In genomic region chr9:124128379-124128778, GRCm38 (mm10) we compare ENCODE assay signal across 8 mouse cellular contexts. TPM values are rescaled to one million over a fixed set of nuclear protein-coding genes. Genes with fewer than 3 reads are reported as not detected.
DNase-seq lines count a peak whose midpoint lies in the region; ATAC-seq and TF ChIP-seq lines count a peak whose summit lies in the region.

No protein-coding gene starts in this region.

- DNase-seq in gastrocnemius, adult 2 months = no peak
- no peak for DNase-seq in gastrocnemius, postnatal 14 days
- peak; percentile 44 for DNase-seq in adrenal gland, postnatal 14 days
- peak; percentile 6 to 82 for DNase-seq in frontal cortex, adult 2 months (ENCODE audit: extremely low spot score in 1 of 2, low spot score in 1 of 2)
- DNase-seq in layer of hippocampus, adult 9-11 months = peak; percentile 52
- peak; percentile 75 for DNase-seq in lung, postnatal 25 days (ENCODE audit: low spot score)
- peak; percentile 21 for DNase-seq in stomach, postnatal 0 days (ENCODE audit: low spot score)

- no peak overlapping the region for H3K4me2 ChIP-seq in stomach, postnatal 0 days (replicated peaks; ENCODE audit: low read depth)

- no peaks in the 10 kb centered on the region for H3K36me3 ChIP-seq in C2C12 (ENCODE audit: control insufficient read depth, insufficient read depth)
- H3K36me3 ChIP-seq in stomach, postnatal 0 days (ENCODE audit: control insufficient read depth, insufficient read depth, low read length) = no peaks in the 10 kb centered on the region

- TF ChIP-seq EP300 in stomach, postnatal 0 days (optimal IDR thresholded peaks at IDR 0.05) = no peak

- no peak overlapping the region for H3K4me3 ChIP-seq in gastrocnemius, adult 2 months
- H3K4me3 ChIP-seq in C2C12 (ENCODE audit: insufficient read depth, poor library complexity, severe bottlenecking) = no peak overlapping the region
- no peak overlapping the region for H3K4me3 ChIP-seq in stomach, postnatal 0 days (ENCODE audit: low read depth, low read length)

- ATAC-seq in stomach, postnatal 0 days (ENCODE audit: low FRiP score, low TSS enrichment) = no peak

- WGBS in stomach, postnatal 0 days = 0% methylated on average over 1 of the region's 1 CpGs

- intact Hi-C loops in gastrocnemius, adult 2 months (cut with DNase I) = no loop called here
- intact Hi-C loops in gastrocnemius, postnatal 14 days (cut with DNase I; ENCODE audit: low total_unique reads) = no loop called here

- H3K79me2 ChIP-seq in C2C12 (ENCODE audit: control insufficient read depth, insufficient read depth) = no peaks in the 10 kb centered on the region

- no peak overlapping the region for H3K9ac ChIP-seq in stomach, postnatal 0 days (ENCODE audit: low read length)

- H3K27ac ChIP-seq in gastrocnemius, adult 2 months = no peak overlapping the region
- no peak overlapping the region for H3K27ac ChIP-seq in stomach, postnatal 0 days (replicated peaks)

- no peak overlapping the region for H3ac ChIP-seq in C2C12 (ENCODE audit: control insufficient read depth, insufficient read length, low read depth)

- peak; percentile 67 for TF ChIP-seq CTCF in gastrocnemius, adult 2 months (IDR thresholded peaks at IDR 0.05)
- TF ChIP-seq CTCF in C2C12 (IDR thresholded peaks at IDR 0.05; ENCODE audit: control insufficient read depth, insufficient read depth, insufficient read length) = peak; percentile 5
- peak; percentile 84 for TF ChIP-seq CTCF in stomach, postnatal 0 days (IDR thresholded peaks at IDR 0.05; ENCODE audit: low read depth)

- H3K79me3 ChIP-seq in C2C12 (ENCODE audit: low read depth) = no peaks in the 10 kb centered on the region

- no peaks in the 10 kb centered on the region for H3K27me3 ChIP-seq in C2C12 (ENCODE audit: control insufficient read depth, insufficient read depth, insufficient read length)
- no peaks in the 10 kb centered on the region for H3K27me3 ChIP-seq in stomach, postnatal 0 days (ENCODE audit: control insufficient read depth, insufficient read depth, low read length)

- H3K9me3 ChIP-seq in stomach, postnatal 0 days (ENCODE audit: control insufficient read depth, low read length) = no peaks in the 10 kb centered on the region

- no peaks in the 10 kb centered on the region for H3K4me1 ChIP-seq in stomach, postnatal 0 days (replicated peaks; ENCODE audit: control insufficient read depth, insufficient read depth)

TF ChIP-seq in C2C12, 6 proteins besides CTCF, POLR2A, EP300 and RAD21:
- no peak for TF ChIP-seq FOSL1 (IDR thresholded peaks at IDR 0.05; ENCODE audit: insufficient read depth, low read length, poor library complexity, severe bottlenecking)
- TF ChIP-seq MYOD1 (IDR thresholded peaks at IDR 0.05; ENCODE audit: control insufficient read depth, insufficient read length, low read depth) = no peak
- no peak for TF ChIP-seq MAX (IDR thresholded peaks at IDR 0.05)
- no peak for TF ChIP-seq CEBPB (IDR thresholded peaks at IDR 0.05; ENCODE audit: low read depth)
- TF ChIP-seq USF1 (IDR thresholded peaks at IDR 0.05; ENCODE audit: low read depth) = no peak
- TF ChIP-seq MYOG (IDR thresholded peaks at IDR 0.05; ENCODE audit: control insufficient read depth, extremely low read depth, insufficient read length) = no peak
TF ChIP-seq in C2C12: peak in this region for 0.

RNA-seq across cellular contexts. Expression of gene Ccr5, which starts 7.0 kb away (rescaled TPM):
- under 1 TPM; 0.11 to 0.77 TPM for total RNA-seq in gastrocnemius, adult 2 months (2021)
- under 1 TPM; 0.11 to 0.47 TPM for total RNA-seq in gastrocnemius, postnatal 14 days (2021)
- not detected for polyA plus RNA-seq in C2C12 (2012; fragmentation: generic; extraction: Trizol)
- 1.4 and 2.1 TPM in 2 replicates for total RNA-seq in adrenal gland, postnatal 14 days (2021)
- polyA plus RNA-seq in frontal cortex, adult 2 months (2012; rRNA removed) = 3.4 and 6.0 TPM in 2 replicates
- polyA plus RNA-seq in stomach, postnatal 0 days (2015; fragmentation: Nextera tagmentation; extraction: Ambion mirVana) = 0.42 and 0.63 TPM in 2 replicates

RNA-seq across cellular contexts. Expression of gene Ccr2, which starts 26.6 kb away (rescaled TPM):
- under 1 TPM; 0.47 to 0.51 TPM for total RNA-seq in gastrocnemius, adult 2 months (2021)
- total RNA-seq in gastrocnemius, postnatal 14 days (2021) = 1 to 10 TPM in 1 of 2 experiments, under 1 TPM in 1; 0.78 to 1.2 TPM
- polyA plus RNA-seq in C2C12 (2012; fragmentation: generic; extraction: Trizol) = not detected
- 1.9 and 3.3 TPM in 2 replicates for total RNA-seq in adrenal gland, postnatal 14 days (2021)
- 0.30 and 0.32 TPM in 2 replicates for polyA plus RNA-seq in frontal cortex, adult 2 months (2012; rRNA removed)
- polyA plus RNA-seq in stomach, postnatal 0 days (2015; fragmentation: Nextera tagmentation; extraction: Ambion mirVana) = 0.74 and 1.2 TPM in 2 replicates

Comparison
In these comparisons a context has a peak if more than half of its experiments do, and no peak if none do; other contexts are left out.
1. DNase-seq: peak in adrenal gland, postnatal 14 days (single experiment), frontal cortex, adult 2 months (2 of 2), layer of hippocampus, adult 9-11 months (single experiment), lung, postnatal 25 days (single experiment) and stomach, postnatal 0 days (single experiment); none in gastrocnemius, adult 2 months (single experiment) and gastrocnemius, postnatal 14 days (single experiment).
2. CTCF ChIP-seq: peak in every context shown above with its lines; median percentile 84 in stomach, postnatal 0 days; 67 in gastrocnemius, adult 2 months; 5 in C2C12.